Mouse (Mus musculus): Measurements from ENCODE around the gene Nr0b2.

The Nr0b2 gene

GRCm38 (mm10) chr4:133563123-133563571, 10.0 kb downstream of the Nr0b2 start:
- peak; percentile 85 to 90 for DNase-seq

GRCm38 (mm10) chr4:133567251-133567650, 14.1 kb downstream of the Nr0b2 start:
- DNase-seq, result no peak

- no peak for DNase-seq
These were observed 16.3 kb downstream of the Nr0b2 start for GRCm38 (mm10) chr4:133569291-133570065.

GRCm38 (mm10) chr4:133570066-133570466, 16.9 kb downstream of the Nr0b2 start:
- DNase-seq, result no peak

- DNase-seq, result peak; percentile 95 to 97
These were observed 21.1 kb downstream of the Nr0b2 start, which contains the start of gene Gpatch3 for GRCm38 (mm10) chr4:133574070-133574842. Gpatch3 (plus strand) TSS chr4:133574745.

- DNase-seq, result no peak
These were observed 21.6 kb downstream of the Nr0b2 start for GRCm38 (mm10) chr4:133574843-133575202.

- DNase-seq, result no peak
These were observed 24.8 kb downstream of the Nr0b2 start for GRCm38 (mm10) chr4:133577983-133578382.

- no peak for DNase-seq
These were observed 30.5 kb downstream of the Nr0b2 start for GRCm38 (mm10) chr4:133583690-133584058.

GRCm38 (mm10) chr4:133584059-133584951, 31.1 kb downstream of the Nr0b2 start, which contains the start of gene Gpn2:
Gpn2 (plus strand) TSS chr4:133584362.
- DNase-seq, result peak; percentile 86

- DNase-seq, result peak; percentile 82 to 86
These were observed 39.4 kb downstream of the Nr0b2 start for GRCm38 (mm10) chr4:133592570-133592969.

GRCm38 (mm10) chr4:133595538-133595937, 42.4 kb downstream of the Nr0b2 start:
- no peak for DNase-seq

- no peak for DNase-seq
These were observed 42.9 kb downstream of the Nr0b2 start for GRCm38 (mm10) chr4:133596084-133596483.

GRCm38 (mm10) chr4:133598616-133599015, 45.4 kb downstream of the Nr0b2 start:
- no peak for DNase-seq

GRCm38 (mm10) chr4:133599116-133599515, 45.9 kb downstream of the Nr0b2 start:
- no peak for DNase-seq

GRCm38 (mm10) chr4:133599571-133600073, 46.4 kb downstream of the Nr0b2 start:
- DNase-seq, result peak; percentile 81 to 83

GRCm38 (mm10) chr4:133600306-133600705, 47.1 kb downstream of the Nr0b2 start:
- DNase-seq, result no peak

- peak; percentile 50 to 67 for DNase-seq
These were observed 48.6 kb downstream of the Nr0b2 start, which contains the start of gene Sfn for GRCm38 (mm10) chr4:133601721-133602218. Sfn (minus strand) TSS chr4:133602168.

- no peak for DNase-seq
These were observed 49.9 kb downstream of the Nr0b2 start for GRCm38 (mm10) chr4:133603056-133603455.

- no peak for DNase-seq
These were observed 51.0 kb downstream of the Nr0b2 start for GRCm38 (mm10) chr4:133604175-133604574.

- no peak for DNase-seq
These were observed 51.7 kb downstream of the Nr0b2 start for GRCm38 (mm10) chr4:133604856-133605255.

- no peak for DNase-seq
These were observed 52.2 kb downstream of the Nr0b2 start for GRCm38 (mm10) chr4:133605330-133605729.

Data from cerebellum, postnatal 10 days (tissue).